Mouse (Mus musculus): Measurements from ENCODE around the gene Iqcn. TPM values are rescaled to one million over a fixed set of nuclear protein-coding genes. Genes with fewer than 3 reads are reported as not detected.
A peak's percentile ranks its signal among the peaks of the same experiment; 100 is the strongest.

The Iqcn gene
- polyA plus RNA-seq, 1 experiment from 2014 or later, result not detected

DNA sequence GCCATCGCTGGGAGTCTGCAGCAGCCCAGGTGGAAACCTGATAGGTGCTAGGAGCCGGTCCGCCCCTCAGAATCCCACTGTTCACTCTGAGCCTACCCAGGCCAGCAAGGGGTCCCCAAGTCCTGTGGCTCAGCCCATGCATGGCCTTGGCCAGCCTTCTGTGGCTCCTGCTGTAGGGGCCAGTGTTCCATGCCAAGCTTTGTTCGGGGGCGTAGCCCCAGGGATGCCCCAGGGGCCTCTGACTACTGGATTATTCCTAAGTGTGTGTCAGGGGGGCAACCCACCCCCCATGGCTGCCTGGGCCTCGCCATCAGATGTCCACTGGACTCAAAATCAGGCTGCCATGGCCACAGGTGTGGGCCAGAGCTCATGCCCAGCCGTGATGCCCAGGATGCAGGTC, 10.7 kb downstream of the Iqcn start:
- Histone ChIP-seq H3K27me3 (ENCODE audit: low read depth, poor library complexity, severe bottlenecking) (peaks cover 5% of the 10 kb centered on the region; the same call in 1 of the 2 replicates), H3K36me3 (no peaks in the 10 kb centered on the region), H3K27ac (peak overlapping the region; percentile 32; the same call in 1 of the 2 replicates), H3K4me3 (no peak overlapping the region), H3K4me1 (peaks cover 9% of the 10 kb centered on the region), H3K9me3 (replicated peaks) (no peaks in the 10 kb centered on the region)
- DNase-seq (ENCODE audit: low spot score), result no peak
- WGBS, result 86% methylated on average over 7 of the region's 7 CpGs

DNA sequence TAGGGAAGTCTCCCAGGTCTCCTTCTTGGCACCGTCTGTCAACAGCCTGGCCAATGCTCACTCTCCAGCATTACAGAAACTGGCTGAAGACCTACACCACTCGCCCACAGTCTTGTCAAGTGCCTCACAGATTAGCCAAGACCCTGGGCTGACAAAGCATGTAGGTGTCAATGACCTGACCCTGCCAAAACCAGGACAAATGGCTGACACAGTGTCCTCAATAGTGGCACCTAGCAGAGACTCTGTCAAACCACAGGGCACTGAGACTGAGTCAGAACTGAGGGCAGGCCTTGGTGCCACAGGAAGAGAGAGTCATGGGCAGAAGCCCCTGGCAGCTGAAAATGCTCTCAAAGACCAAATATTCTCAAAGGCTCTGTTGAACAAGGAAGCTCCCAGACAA, 11.8 kb downstream of the Iqcn start:
- H3K4me3 ChIP-seq, result no peak overlapping the region
- peaks cover 9% of the 10 kb centered on the region for H3K4me1 ChIP-seq
- H3K9me3 ChIP-seq (replicated peaks), result no peaks in the 10 kb centered on the region
- H3K27me3 ChIP-seq (ENCODE audit: low read depth, poor library complexity, severe bottlenecking), result peaks cover 5% of the 10 kb centered on the region; the same call in 1 of the 2 replicates
- H3K36me3 ChIP-seq, result no peaks in the 10 kb centered on the region
- WGBS, result 52% methylated on average over 2 of the region's 2 CpGs
- no peak for DNase-seq (ENCODE audit: low spot score)
- 0 out of 2 replicates have a peak overlapping the region, but pooled peaks have one; percentile 47 for H3K27ac ChIP-seq

- Histone ChIP-seq H3K36me3 (no peaks in the 10 kb centered on the region), H3K27me3 (ENCODE audit: low read depth, poor library complexity, severe bottlenecking) (peaks cover 5% of the 10 kb centered on the region; the same call in 1 of the 2 replicates), H3K9me3 (replicated peaks) (no peaks in the 10 kb centered on the region), H3K27ac (no peak overlapping the region), H3K4me3 (no peak overlapping the region), H3K4me1 (peaks cover 11% of the 10 kb centered on the region)
- DNase-seq (ENCODE audit: low spot score), result no peak
- WGBS, result 86% methylated on average over 40 of the region's 40 CpGs
Observed at GRCm38 (mm10) chr8:70716521-70717400, 13.5 kb downstream of the Iqcn start.

DNA sequence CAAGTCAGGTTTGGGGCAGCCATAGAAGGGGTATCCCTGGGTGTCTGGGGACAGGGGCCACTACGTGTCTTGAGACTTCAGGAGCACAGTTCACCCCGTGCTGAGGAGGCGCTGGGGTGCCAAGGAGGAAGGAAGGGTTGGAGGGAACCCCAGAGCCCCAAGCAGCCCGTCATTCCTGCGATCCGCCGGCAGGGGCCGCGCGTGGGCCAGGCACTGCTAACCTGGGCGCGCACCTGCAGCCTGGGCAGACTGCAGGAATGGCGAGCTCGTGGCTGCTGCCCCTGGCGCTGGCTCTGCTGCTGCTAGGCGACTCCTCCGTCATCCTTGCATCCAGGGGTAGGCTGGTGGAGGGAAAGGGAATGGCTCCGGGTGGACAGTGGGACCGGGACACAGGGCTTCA, 15.0 kb downstream of the Iqcn start, which contains the start of gene Gm3336:
Gene Gm3336 (plus strand): TSS at position 247 of the 400 bp plus-strand sequence.
- Histone ChIP-seq H3K27ac (no peak within 1 kb of the TSS), H3K36me3 (no peaks in the 10 kb centered on the region), H3K9me3 (replicated peaks) (no peaks in the 10 kb centered on the region), H3K4me1 (peaks cover 11% of the 10 kb centered on the region), H3K4me3 (no peak within 1 kb of the TSS), H3K27me3 (ENCODE audit: low read depth, poor library complexity, severe bottlenecking) (peaks cover 5% of the 10 kb centered on the region; the same call in 1 of the 2 replicates)
- whole genome bisulfite sequencing, result 5% methylated on average over 19 of the region's 19 CpGs
- peak; percentile 73 for DNase-seq (ENCODE audit: low spot score)

- H3K27me3 ChIP-seq (ENCODE audit: low read depth, poor library complexity, severe bottlenecking), result peaks cover 5% of the 10 kb centered on the region; the same call in 1 of the 2 replicates
- DNase-seq (ENCODE audit: low spot score), result no peak
- H3K36me3 ChIP-seq, result no peaks in the 10 kb centered on the region
- H3K27ac ChIP-seq, result no peak overlapping the region
- peaks cover 13% of the 10 kb centered on the region for H3K4me1 ChIP-seq
- H3K4me3 ChIP-seq, result no peak overlapping the region
- 67% methylated on average over 9 of the region's 9 CpGs for WGBS
- no peaks in the 10 kb centered on the region for H3K9me3 ChIP-seq (replicated peaks)
Observed at GRCm38 (mm10) chr8:70719796-70720270, 16.6 kb downstream of the Iqcn start.

DNA sequence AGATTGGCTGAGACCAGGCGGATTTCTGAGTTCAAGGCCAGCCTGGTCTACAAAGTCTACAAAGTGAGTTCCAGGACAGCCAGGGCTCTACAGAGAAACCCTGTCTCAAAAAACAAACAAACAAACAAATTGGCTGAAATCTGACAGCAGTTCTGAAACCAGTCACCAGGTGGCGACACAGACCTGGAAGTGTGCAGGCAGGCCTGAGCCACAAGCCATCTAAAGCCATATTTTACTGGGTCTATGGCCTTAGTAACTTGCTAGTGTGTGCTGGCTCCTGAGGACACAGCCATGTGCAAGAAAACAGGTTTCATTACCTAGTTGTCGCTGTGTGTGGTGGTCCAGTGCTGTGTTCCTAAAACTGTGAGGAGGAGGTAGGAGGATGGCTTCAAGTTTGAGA, 17.5 kb downstream of the Iqcn start:
- DNase-seq (ENCODE audit: low spot score), result peak; percentile 89
- WGBS, result 5% methylated on average over 3 of the region's 3 CpGs
- H3K36me3 ChIP-seq, result no peaks in the 10 kb centered on the region
- no peaks in the 10 kb centered on the region for H3K9me3 ChIP-seq (replicated peaks)
- H3K4me3 ChIP-seq, result no peak overlapping the region
- H3K4me1 ChIP-seq, result peaks cover 13% of the 10 kb centered on the region
- H3K27me3 ChIP-seq (ENCODE audit: low read depth, poor library complexity, severe bottlenecking), result peaks cover 6% of the 10 kb centered on the region; the same call in 1 of the 2 replicates
- H3K27ac ChIP-seq, result no peak overlapping the region

DNA sequence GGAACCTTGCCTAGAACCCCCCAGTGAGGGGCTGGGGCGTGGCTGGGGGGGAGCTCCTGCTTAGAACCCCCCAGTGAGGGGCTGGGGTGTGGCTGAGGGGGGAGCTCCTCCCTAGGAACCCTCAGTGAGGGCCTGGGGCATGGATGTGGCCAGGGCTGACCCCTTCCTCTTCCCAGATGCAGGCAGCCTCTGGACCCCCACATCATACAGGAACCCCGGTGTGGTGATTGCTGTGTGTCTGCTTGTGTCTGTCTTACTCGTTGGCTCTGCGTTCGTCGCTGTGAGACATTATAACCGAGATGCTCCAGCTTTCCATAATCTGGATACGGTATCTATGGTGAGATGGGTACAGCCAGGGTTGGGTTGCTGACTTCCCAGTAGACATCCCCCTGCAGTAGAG, 18.3 kb downstream of the Iqcn start:
- H3K9me3 ChIP-seq (replicated peaks), result no peaks in the 10 kb centered on the region
- H3K4me1 ChIP-seq, result peaks cover 13% of the 10 kb centered on the region
- H3K36me3 ChIP-seq, result no peaks in the 10 kb centered on the region
- 83% methylated on average over 8 of the region's 8 CpGs for WGBS
- H3K27me3 ChIP-seq (ENCODE audit: low read depth, poor library complexity, severe bottlenecking), result peaks cover 14% of the 10 kb centered on the region
- DNase-seq (ENCODE audit: low spot score), result no peak
- H3K4me3 ChIP-seq, result no peak overlapping the region
- H3K27ac ChIP-seq, result no peak overlapping the region

GRCm38 (mm10) chr8:70723486-70724210, 20.4 kb downstream of the Iqcn start, which contains the start of gene Pde4c:
TSS of gene Pde4c (plus strand) at chr8:70723720.
- Histone ChIP-seq H3K36me3 (no peaks in the 10 kb centered on the region), H3K4me3 (no peak within 1 kb of the TSS), H3K27me3 (ENCODE audit: low read depth, poor library complexity, severe bottlenecking) (peaks cover 28% of the 10 kb centered on the region), H3K27ac (no peak within 1 kb of the TSS), H3K4me1 (0 out of 2 replicates have a peak, but pooled peaks cover 9% of the 10 kb centered on the region), H3K9me3 (replicated peaks) (no peaks in the 10 kb centered on the region)
- 68% methylated on average over 7 of the region's 7 CpGs for WGBS
- no peak for DNase-seq (ENCODE audit: low spot score)

GRCm38 (mm10) chr8:70724216-70724615, 21.0 kb downstream of the Iqcn start:
- H3K27ac ChIP-seq, result no peak overlapping the region
- no peaks in the 10 kb centered on the region for H3K36me3 ChIP-seq
- H3K4me3 ChIP-seq, result no peak overlapping the region
- peaks cover 33% of the 10 kb centered on the region for H3K27me3 ChIP-seq (ENCODE audit: low read depth, poor library complexity, severe bottlenecking)
- no peak for DNase-seq (ENCODE audit: low spot score)
- no peaks in the 10 kb centered on the region for H3K9me3 ChIP-seq (replicated peaks)
- WGBS, result 77% methylated on average over 12 of the region's 12 CpGs
- 0 out of 2 replicates have a peak, but pooled peaks cover 9% of the 10 kb centered on the region for H3K4me1 ChIP-seq

DNA sequence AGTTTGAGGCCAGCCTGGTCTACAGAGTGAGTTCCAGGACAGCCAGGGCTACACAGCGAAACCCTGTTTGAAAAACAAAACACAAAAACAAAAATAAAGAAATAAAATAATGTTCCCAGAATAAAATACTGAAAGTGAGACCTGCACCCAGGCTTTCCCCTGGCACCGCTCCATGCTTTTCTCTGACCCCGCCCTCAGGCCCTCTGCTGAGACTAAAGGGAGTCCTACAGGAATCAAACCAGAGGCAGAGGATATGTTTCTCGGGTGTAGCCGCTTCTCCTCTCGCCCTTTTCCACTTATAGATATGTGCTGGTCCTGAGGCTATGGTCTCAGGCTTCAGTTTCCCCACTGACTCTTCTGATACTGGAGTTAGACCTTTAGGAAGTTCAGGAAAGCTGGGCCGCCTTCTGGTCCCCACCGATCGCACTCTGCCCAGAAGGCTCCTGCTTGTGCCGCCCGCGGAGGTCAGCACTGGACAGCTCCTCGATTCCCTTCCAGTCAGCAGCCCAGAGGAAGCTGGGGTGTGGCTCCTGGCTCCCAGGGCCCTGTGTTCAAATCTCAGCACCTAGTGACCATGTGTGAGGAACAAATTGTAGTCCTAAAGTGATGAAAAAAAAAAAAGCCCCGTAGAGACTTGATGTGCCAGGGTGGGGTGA, 22.7 kb downstream of the Iqcn start:
- no peak overlapping the region for H3K4me3 ChIP-seq
- no peaks in the 10 kb centered on the region for H3K9me3 ChIP-seq (replicated peaks)
- peaks cover 50% of the 10 kb centered on the region for H3K27me3 ChIP-seq (ENCODE audit: low read depth, poor library complexity, severe bottlenecking)
- H3K4me1 ChIP-seq, result peaks cover 18% of the 10 kb centered on the region
- H3K36me3 ChIP-seq, result no peaks in the 10 kb centered on the region
- H3K27ac ChIP-seq, result no peak overlapping the region
- 26% methylated on average over 14 of the region's 14 CpGs for WGBS
- peak; percentile 76 for DNase-seq (ENCODE audit: low spot score)

DNA sequence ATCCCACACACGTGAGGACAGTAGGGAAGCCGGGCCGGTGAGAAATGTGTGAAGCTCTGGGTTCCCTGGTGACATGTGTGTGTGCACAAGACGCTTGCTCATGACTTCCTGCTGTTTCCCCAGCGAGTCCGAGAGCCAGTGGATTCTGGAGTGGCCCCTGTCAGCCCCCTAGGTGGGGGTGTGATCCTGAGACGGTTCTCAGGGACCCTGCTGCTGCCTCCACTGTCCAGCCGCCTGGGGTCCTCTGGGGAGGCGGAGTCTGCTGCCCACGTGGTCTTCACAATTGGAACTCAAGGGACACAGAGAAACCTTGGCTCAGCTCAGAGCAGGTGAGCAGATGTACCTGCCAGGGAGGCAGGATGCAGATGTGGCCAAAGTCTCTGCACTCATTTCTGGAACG, 23.5 kb downstream of the Iqcn start:
- Histone ChIP-seq H3K4me3 (no peak overlapping the region), H3K27me3 (ENCODE audit: low read depth, poor library complexity, severe bottlenecking) (peaks cover 59% of the 10 kb centered on the region), H3K4me1 (peaks cover 16% of the 10 kb centered on the region), H3K27ac (no peak overlapping the region), H3K36me3 (no peaks in the 10 kb centered on the region), H3K9me3 (replicated peaks) (no peaks in the 10 kb centered on the region)
- no peak for DNase-seq (ENCODE audit: low spot score)
- WGBS, result 55% methylated on average over 11 of the region's 11 CpGs

DNA sequence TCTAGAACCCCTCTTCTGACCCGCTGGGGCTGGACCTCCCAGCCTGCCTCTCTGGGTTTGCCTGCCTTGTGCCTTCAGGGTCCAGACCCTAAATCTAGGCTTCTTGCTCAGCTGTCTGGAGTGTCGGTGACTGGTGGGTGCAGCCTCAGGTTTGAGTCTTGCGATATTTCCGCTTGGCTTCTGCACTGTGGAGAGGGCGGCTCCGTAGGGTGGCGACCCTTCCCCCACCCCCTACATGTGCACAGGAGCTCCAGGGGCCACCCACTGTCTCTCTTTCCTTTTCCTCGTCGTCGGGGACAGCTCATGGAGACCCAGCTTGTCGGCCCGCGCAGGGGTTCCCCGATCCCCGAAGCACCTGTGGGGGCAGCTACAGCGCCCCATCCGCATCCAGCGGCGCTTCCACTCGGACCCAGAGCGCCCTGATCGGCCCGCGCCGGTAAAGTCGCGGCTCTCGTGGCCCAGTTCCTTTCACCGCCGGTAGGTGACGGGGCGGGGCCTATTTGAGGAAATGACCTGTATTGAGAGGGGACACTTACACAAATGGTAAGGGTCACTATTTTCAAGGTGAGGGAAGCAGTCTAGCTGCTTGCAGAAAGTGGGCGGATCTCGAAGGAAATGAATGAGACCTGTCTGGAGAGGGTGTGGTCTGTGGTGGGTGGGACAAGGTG, 26.7 kb downstream of the Iqcn start:
- peak overlapping the region; percentile 45 for H3K4me3 ChIP-seq
- H3K4me1 ChIP-seq, result peaks cover 8% of the 10 kb centered on the region
- DNase-seq (ENCODE audit: low spot score), result no peak
- H3K27me3 ChIP-seq (ENCODE audit: low read depth, poor library complexity, severe bottlenecking), result peaks cover 75% of the 10 kb centered on the region
- WGBS, result 4% methylated on average over 34 of the region's 34 CpGs
- H3K27ac ChIP-seq, result no peak overlapping the region
- no peaks in the 10 kb centered on the region for H3K9me3 ChIP-seq (replicated peaks)
- H3K36me3 ChIP-seq, result no peaks in the 10 kb centered on the region
